Mouse (Mus musculus): ENCODE measurements at regions not wholly inside any gene's neighbourhood (a gene's known extent, or its start where the extent isn't known, plus 50 kb on each side); places are given as distances from the start of the nearest gene placed in this dataset.

DNA sequence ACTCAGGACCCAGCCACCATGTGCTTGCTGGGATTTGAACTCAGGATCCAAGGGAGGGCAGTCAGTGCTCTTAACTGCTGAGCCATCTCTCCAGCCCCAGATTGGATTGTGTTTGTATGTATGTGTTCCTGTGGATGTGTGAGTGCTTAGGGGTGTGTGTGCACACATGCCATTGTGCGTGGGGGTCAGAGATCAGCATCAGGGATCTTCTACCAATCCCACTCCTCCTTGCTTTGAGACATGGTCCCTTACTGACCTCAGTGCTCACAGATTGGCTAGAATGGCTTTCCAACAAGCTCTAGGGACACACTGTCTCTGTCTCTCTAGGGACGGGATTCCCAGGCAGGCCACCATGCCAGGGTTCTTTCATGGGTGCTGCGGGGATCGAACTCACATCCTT lies 83.1 kb upstream of the Cpsf6 start:
- DNase-seq (ENCODE audit: low read depth, low spot score) = no peak

GRCm38 (mm10) chr10:117461791-117462516 lies 82.1 kb upstream of the Cpsf6 start:
- DNase-seq (ENCODE audit: low read depth, low spot score) = no peak

- DNase-seq (ENCODE audit: low read depth, low spot score) = no peak
These were observed 81.4 kb upstream of the Cpsf6 start for GRCm38 (mm10) chr10:117461261-117461660.

DNA sequence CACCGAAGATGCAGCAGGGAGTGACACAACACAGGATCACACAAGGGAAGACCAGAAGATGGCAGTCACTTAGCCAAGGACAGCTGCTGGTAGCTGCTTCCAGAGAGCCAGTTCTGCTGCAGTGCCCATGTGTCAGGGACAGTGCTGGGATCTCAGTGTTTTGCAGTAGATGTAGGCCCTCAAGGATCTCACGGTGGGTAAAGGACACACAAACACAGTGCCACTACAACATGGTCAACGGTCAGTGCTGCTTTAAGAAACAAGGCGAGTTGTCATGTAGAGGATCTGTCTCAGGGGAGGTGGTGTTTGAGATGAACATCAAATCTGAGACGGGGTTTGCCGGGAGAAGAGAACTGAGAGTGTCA lies 80.5 kb upstream of the Cpsf6 start:
- DNase-seq (ENCODE audit: low read depth, low spot score) = no peak

DNA sequence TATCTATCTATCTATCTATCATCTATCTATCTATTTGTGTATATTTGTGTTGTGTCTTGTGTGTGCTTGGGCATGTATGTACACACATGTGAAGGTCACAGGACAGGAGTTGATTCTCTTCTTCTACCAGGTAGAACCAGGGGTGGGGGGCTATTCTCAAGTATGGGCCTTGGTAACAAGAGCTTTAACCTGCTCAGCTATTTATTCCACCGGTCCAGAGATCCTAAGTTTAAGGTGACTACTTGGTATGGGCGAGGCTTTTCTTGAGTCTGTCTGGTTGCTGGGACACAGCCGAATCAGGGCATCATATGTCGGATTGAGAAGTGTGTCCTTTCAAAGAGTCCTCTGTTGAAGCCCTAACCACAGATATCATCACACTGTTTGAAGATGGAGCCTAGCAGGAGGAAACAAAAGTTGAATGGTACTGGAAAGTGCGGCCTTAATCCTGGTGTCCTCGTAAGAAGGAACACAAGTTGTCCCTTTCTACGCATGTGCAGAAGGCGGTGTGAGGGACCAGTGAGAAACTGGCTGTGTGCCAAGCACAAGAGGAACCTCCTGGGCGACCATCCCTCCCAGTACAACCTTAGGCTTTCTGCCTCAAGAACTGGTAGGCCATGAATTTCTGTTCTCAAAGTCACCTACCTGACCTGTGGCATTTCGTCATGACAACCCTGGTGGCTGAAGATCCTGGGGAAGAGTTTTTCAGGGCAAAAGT lies 80.0 kb upstream of the Cpsf6 start:
- DNase-seq (ENCODE audit: low read depth, low spot score) = no peak

DNA sequence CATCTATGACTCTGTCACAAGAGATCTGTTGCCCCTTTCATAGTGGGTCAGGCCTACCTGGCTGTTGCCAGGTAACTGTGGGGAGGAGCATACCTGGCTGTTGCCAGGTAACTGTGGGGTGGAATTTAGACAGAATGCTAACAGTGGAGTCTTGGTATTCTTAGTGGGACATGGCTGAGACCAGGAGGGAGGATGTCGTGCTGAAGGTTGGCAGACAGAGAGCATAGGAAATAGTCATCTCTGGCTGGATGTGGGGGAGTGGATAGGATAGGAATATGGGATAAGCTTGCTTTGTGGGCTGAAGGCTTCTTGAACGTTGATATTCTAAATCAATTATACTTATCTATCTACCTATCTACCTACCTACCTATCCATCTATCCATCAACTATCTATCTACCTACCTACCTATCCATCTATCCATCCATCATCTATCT lies 79.2 kb upstream of the Cpsf6 start:
- DNase-seq (ENCODE audit: low read depth, low spot score) = no peak

- DNase-seq (ENCODE audit: low read depth, low spot score) = no peak
These were observed 78.6 kb upstream of the Cpsf6 start for GRCm38 (mm10) chr10:117458271-117459040.

GRCm38 (mm10) chr10:117457701-117457950 lies 77.8 kb upstream of the Cpsf6 start:
- no peak for DNase-seq (ENCODE audit: low read depth, low spot score)

GRCm38 (mm10) chr10:117456904-117457700 lies 77.3 kb upstream of the Cpsf6 start:
- no peak for DNase-seq (ENCODE audit: low read depth, low spot score)

GRCm38 (mm10) chr10:117456427-117456826 lies 76.6 kb upstream of the Cpsf6 start:
- DNase-seq (ENCODE audit: low read depth, low spot score) = no peak

GRCm38 (mm10) chr10:117455595-117456302 lies 75.9 kb upstream of the Cpsf6 start:
- DNase-seq (ENCODE audit: low read depth, low spot score) = no peak

DNA sequence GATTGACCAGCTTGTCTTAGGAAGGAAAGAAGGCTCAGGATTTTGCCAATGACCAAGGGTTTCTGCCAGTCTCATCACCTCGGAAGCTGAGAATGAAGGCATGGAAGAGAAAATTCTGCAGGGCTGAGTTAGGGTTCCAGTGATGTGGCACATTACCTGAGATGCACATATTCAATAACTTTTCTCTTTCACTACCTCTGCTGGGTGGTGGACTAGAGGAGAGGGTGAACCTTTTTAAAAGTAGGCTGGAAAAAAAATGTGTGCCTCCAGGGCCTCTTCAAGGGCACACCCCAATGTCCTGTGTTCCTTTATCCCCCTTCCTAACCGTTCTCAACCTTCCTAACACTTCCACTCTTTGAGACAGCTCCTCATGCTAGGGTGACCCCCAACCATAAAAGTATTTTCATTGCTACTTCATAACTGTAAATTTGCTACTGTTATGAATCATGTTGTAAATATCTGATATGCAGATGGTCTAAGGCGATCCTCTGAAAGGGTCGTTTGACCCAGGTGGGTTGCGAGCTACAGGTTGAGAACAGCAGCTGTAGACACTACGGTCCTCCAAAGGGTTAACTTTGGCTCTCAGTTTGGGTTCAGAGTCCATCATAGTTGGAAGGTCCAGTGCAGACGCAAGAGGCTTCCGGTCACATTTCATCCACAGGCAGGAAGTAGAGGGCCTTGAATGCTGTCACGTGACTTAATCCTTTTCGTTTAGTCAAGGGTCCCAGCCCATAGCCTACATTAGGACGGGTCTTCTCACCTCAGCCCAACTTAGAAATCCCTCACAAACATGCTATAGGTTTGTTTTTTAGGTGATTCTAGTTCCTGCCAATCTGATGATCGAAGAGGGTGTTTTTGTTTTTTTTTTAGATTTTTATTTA lies 75.1 kb upstream of the Cpsf6 start:
- no peak for DNase-seq (ENCODE audit: low read depth, low spot score)

DNA sequence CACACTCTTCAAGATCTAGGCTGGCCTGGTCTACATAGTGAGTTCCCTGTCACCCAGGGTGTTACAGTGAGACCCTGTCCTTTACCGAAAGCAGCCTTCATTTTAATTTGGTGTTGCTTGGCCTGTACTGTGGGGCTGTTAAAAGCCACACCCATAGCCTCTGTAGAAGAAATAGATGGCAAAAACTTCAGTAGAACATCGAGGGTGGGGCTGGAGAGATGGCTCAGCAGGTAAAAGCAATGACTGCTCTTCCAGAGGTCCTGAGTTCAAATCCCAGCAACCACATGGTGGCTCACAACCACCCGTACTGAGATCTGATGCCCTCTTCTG lies 74.3 kb upstream of the Cpsf6 start:
- no peak for DNase-seq (ENCODE audit: low read depth, low spot score)

- DNase-seq (ENCODE audit: low read depth, low spot score) = no peak
These were observed 73.8 kb upstream of the Cpsf6 start for GRCm38 (mm10) chr10:117453406-117454170.

DNA sequence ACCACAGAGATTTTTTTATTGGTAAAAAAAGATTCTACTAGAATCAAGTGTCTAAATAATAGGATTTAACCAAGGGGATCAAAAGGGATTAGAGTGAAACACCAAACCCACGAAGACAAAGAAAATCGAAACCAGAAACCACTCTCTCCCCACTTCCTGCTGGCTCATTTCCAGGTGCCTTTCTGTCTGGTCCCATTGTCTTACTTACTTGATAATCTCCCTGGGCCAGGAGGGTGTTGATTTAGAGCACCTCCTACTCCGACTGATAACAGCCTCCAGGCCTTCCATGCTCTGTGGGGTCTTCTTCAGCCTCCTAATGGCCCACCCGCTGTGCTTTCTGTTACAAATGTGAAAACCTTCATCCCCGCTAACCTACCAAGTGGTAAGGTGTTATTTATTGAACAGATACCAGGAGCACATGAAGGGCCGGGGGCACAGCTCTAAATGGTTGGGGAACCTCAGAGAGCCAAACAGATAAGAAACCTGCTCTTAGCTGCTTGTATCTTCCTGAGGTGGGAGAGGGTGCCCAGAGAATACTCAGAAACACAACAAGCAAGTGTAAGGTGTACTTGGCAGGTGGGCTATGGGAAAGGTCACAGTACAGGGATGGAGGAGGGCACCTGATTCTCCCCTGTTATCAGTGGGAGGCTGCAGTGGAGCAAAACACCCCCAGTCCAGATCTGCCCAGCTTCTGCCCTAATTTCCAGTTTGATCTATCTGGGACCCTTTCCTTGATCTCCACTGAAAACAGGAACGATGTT lies 72.6 kb upstream of the Cpsf6 start:
- no peak for DNase-seq (ENCODE audit: low read depth, low spot score)

GRCm38 (mm10) chr10:117451396-117452185 lies 71.8 kb upstream of the Cpsf6 start:
- DNase-seq (ENCODE audit: low read depth, low spot score) = no peak

DNA sequence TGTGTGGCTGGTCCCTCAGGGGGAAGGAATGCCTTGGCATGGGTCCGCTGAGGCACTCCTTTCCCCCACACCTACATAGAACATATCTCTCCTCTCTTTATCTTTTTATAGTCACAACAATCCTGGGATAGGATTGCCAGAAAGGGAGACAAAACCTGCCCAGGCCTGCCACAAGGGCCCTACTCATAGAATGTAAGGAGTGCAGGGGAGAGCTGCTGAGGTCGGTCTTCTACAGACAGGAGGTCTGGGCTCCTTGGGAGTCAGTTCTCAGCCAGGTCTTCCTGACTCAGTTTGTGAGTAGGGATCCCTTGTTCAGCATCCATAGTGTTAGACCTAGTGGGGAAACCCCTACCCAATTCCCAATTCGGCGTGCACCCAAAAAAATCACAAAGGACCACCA lies 70.8 kb upstream of the Cpsf6 start:
- DNase-seq (ENCODE audit: low read depth, low spot score) = no peak

- DNase-seq (ENCODE audit: low read depth, low spot score) = no peak
These were observed 70.4 kb upstream of the Cpsf6 start for GRCm38 (mm10) chr10:117450240-117450569.

Measured in telencephalon, adult 2 months (tissue).